Mouse (Mus musculus): ENCODE data around the gene Ank3.
A peak's percentile ranks its signal among the peaks of the same experiment; 100 is the strongest.
"Not testable (repeated sequence)": the region's sequence is repeated elsewhere in the genome, so short reads cannot be mapped to it uniquely, and the experiment has no call there.

The Ank3 gene

GRCm38 (mm10) chr10:69859848-69860479 is 461.4 kb downstream of the Ank3 start:
- DNase-seq = no peak

- no peak for DNase-seq
These were observed 464.3 kb downstream of the Ank3 start for GRCm38 (mm10) chr10:69862829-69863228.

GRCm38 (mm10) chr10:69870348-69870747 is 471.8 kb downstream of the Ank3 start:
- peak; percentile 78 to 93 for DNase-seq

GRCm38 (mm10) chr10:69870947-69871346 is 472.4 kb downstream of the Ank3 start:
- no peak for DNase-seq

- DNase-seq = no peak
These were observed 473.7 kb downstream of the Ank3 start for GRCm38 (mm10) chr10:69872182-69872741.

GRCm38 (mm10) chr10:69872892-69873291 is 474.3 kb downstream of the Ank3 start:
- DNase-seq = no peak

- no peak for DNase-seq
These were observed 476.2 kb downstream of the Ank3 start for GRCm38 (mm10) chr10:69874806-69875205.

- DNase-seq = no peak
These were observed 485.5 kb downstream of the Ank3 start for GRCm38 (mm10) chr10:69883935-69884680.

GRCm38 (mm10) chr10:69888399-69888798 is 489.8 kb downstream of the Ank3 start:
- peak; percentile 64 to 81 for DNase-seq

- peak; percentile 23 to 75 for DNase-seq
These were observed 491.2 kb downstream of the Ank3 start for GRCm38 (mm10) chr10:69889779-69890178.

- DNase-seq = peak in 1 of 2 experiments; percentile 8
These were observed 491.9 kb downstream of the Ank3 start for GRCm38 (mm10) chr10:69890389-69890985.

- no peak for DNase-seq
These were observed 493.6 kb downstream of the Ank3 start for GRCm38 (mm10) chr10:69892162-69892561.

- DNase-seq = no peak
These were observed 497.0 kb downstream of the Ank3 start for GRCm38 (mm10) chr10:69895606-69896005.

- no peak for DNase-seq
These were observed 499.4 kb downstream of the Ank3 start for GRCm38 (mm10) chr10:69897927-69898326.

- DNase-seq = no peak
These were observed 500.2 kb downstream of the Ank3 start for GRCm38 (mm10) chr10:69898821-69899220.

GRCm38 (mm10) chr10:69899788-69900187 is 501.2 kb downstream of the Ank3 start:
- no peak for DNase-seq

GRCm38 (mm10) chr10:69902024-69902423 is 503.5 kb downstream of the Ank3 start:
- no peak for DNase-seq

- DNase-seq = no peak
These were observed 505.7 kb downstream of the Ank3 start for GRCm38 (mm10) chr10:69904321-69904720.

GRCm38 (mm10) chr10:69907795-69908764 is 509.5 kb downstream of the Ank3 start:
- peak; percentile 31 to 51 for DNase-seq

- no peak for DNase-seq
These were observed 511.3 kb downstream of the Ank3 start for GRCm38 (mm10) chr10:69909856-69910255.

- peak; percentile 64 to 68 for DNase-seq
These were observed 511.7 kb downstream of the Ank3 start for GRCm38 (mm10) chr10:69910304-69910703.

- not testable (repeated sequence) for DNase-seq
These were observed 512.2 kb downstream of the Ank3 start for GRCm38 (mm10) chr10:69910726-69911125.
